Mouse (Mus musculus) layer of hippocampus, adult 2 months (tissue): ENCODE data around the gene Hectd4. TPM values are rescaled to one million over a fixed set of nuclear protein-coding genes. Genes with fewer than 3 reads are reported as not detected.

Source experiments
- DNase-seq, 2 experiments: peaks; one replicate each; pipeline ENCODE4 v3.0.0; 2022; ENCODE audit warnings: low spot score in 2 of 2
- H3K27ac ChIP-seq: fragments of 200-600 bp; 2 replicates; pipeline ENCODE4 v1.8.1; 2022
- H3K4me3 ChIP-seq: fragments of 200-600 bp; 2 replicates; pipeline ENCODE4 v1.8.1; 2022; ENCODE audit warnings: mild to moderate bottlenecking
- CTCF ChIP-seq: fragments of 200-600 bp; conservative IDR thresholded peaks from 2 replicates; pipeline ENCODE4 v1.8.1; 2022; ENCODE audit warnings: antibody characterized with exemption, mild to moderate bottlenecking, moderate library complexity
- total RNA-seq, 2 experiments: library from RNA; stranded (reverse); gene quantifications; 2 replicates each; pipeline ENCODE4 v1.2.3; 2021

The Hectd4 gene
- total RNA-seq, 2 experiments from 2014 or later, result 170 to 175 TPM

DNA sequence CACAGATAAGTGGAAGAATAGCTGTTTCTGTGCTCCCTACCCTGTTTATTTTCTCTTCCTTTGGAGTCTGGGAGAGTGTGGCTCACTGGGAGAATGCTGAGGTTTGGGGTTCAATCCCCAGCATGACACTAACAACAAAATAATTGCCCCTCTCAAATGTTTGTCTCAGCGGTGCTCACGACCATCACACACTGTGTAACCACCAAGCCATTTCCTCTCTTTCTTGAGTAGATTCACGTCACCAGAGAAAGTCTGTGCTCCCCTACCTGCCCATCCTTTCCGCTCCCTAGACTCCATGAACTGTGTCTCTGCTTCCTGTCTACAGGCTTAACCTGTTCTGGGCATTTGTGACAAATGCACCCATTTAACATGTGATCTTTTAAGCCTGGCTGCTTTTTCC is 115.4 kb downstream of the Hectd4 start:
- TF ChIP-seq CTCF, result no peak
- Histone ChIP-seq H3K4me3 (no peak overlapping the region), H3K27ac (no peak overlapping the region)
- no peak for DNase-seq

DNA sequence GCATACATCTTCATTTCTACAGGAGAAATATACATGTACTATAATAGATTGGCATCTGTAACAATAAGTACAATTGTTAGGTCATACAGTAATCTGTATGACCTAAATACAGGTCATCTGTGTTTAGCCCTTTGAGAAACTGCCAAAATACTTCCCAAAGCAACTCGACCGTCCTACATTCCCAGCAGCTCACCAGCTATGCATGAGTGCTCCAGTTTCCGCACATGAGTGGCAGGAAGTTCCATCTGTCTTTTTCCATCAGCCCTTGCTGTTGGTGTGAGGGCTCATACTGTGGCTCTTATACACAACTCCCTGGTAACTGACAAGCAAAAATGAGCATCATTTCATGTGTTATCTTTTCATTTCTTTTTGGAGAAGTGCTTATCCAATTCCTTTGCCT is 116.0 kb downstream of the Hectd4 start:
- DNase-seq, result no peak
- 0 out of 2 replicates have a peak overlapping the region, but pooled peaks have one; percentile 10 for H3K27ac ChIP-seq
- no peak for TF ChIP-seq CTCF
- no peak overlapping the region for H3K4me3 ChIP-seq

DNA sequence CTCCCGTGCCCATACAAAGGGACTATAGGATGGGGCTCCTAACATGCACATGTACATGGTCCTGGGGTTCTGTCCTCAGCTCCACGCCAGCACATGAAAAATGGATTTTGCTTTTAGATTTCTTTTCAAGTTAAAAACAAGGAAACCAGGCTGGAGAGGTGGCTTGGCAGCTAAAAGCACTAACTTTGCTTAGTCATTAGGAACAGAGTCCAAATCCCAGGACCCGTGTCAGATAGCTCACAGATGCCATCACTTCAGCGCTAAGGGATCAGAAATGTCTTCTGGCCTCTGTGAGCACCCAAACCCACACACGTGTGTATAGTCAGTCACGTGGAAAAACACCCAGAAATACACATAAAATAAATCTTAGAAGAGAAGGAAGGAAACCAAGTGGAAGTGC is 116.8 kb downstream of the Hectd4 start:
- Histone ChIP-seq H3K4me3 (no peak overlapping the region), H3K27ac (no peak overlapping the region)
- DNase-seq, result no peak
- TF ChIP-seq CTCF, result no peak

DNA sequence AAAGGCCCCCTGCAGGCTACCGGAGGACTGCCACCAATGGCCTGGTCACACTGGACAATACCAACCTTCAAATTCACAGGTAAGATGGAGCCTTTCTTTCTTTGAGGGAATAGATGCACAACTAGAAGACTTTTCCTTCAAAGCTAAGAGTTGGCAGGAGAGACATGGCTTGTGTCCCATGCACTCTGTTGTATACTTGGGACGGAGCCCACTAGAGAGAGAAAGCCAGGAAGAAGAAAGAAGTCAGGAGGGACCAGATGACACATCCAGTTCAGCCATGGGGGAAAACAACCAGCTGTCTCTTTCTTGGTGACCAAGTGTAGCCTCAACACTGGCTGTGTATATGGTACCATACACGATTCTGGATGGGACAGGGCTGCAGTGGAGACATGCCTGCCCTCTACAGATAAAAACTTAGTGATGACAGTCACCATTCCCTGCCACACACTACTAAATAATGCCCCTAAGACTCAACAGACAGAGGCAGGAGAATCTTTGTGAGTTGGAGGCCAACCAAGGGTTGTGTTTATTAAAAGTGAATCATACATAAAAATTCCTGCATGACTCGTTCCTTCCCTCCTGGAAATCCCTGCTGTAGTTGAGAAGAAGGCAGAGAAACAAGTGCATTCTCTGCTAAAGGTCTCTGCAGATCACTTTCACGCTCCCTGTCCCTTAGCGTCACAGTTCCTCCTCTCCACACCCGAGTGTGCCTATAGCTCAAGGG is 119.7 kb downstream of the Hectd4 start:
- DNase-seq, result no peak
- Histone ChIP-seq H3K4me3 (no peak overlapping the region), H3K27ac (no peak overlapping the region)
- TF ChIP-seq CTCF, result peak; percentile 34; the same call in 1 of the 2 replicates

DNA sequence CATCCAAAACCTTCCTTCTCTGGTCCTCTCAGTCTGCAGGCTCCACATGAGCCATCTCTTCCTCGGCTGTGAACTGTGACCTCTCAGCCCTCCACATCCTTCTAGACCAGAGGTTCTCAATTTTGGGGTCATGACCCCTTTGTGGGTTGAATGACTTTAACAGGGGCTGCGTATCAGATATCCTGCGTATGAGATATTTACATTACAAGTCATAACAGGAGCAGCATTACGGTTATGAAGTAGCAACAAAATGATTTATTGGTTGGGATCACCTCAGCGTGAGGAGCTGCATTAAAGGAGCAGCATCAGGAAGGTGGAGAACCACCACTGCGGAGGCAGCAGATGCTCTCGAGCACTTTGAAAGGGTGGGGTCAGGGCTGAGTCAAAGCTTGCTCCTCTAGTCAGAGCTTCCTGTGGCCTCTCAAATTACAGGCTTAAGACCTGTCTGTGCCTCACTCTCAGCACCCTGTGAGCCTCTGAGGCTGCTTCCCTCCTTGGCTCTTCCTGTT is 121.0 kb downstream of the Hectd4 start:
- Histone ChIP-seq H3K4me3 (no peak overlapping the region), H3K27ac (no peak overlapping the region)
- DNase-seq, result no peak
- TF ChIP-seq CTCF, result no peak

DNA sequence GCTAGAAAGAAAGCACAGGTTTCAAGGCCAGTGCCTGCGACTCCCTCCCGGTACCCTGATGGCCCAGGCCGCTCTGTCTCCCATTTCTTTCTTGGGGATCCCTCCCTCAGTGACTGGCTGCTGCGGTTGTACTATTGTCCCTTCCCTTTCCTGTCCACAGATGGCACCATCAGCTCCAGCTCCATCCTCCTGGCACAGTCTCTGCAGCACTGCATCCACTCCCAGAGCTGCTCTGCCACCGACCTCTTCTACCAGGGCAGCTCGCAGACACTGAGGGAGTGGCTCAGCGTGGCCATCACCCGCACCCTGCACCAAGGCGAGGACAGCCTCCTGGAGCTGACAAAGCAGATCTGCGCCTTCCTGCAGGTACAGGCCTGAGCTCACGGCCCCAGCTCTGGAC is 122.5 kb downstream of the Hectd4 start:
- peak overlapping the region; percentile 64 for H3K27ac ChIP-seq
- no peak overlapping the region for H3K4me3 ChIP-seq
- DNase-seq, result no peak
- no peak for TF ChIP-seq CTCF

DNA sequence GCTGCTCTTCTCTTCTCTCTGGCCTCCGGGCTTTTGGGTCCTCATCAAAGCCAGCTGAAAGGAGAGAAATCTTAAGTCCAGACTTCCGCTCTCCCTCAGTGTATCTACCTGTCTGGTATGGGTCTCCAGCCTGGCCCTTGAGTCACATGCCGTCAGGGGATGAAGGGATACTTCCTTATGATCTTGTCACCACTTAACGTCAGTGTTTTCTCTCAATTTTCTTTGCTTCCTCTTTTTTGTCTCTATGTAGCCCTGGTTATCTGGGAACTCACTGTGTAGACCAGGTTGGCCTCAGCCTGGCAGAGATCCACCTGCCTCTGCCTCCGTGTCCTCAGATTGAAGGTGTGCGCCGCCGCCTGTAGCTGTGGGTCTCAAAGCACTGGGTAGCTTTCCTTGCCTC is 124.0 kb downstream of the Hectd4 start:
- Histone ChIP-seq H3K27ac (peak overlapping the region; percentile 64; the same call in 1 of the 2 replicates), H3K4me3 (no peak overlapping the region)
- DNase-seq, result no peak
- TF ChIP-seq CTCF, result no peak

DNA sequence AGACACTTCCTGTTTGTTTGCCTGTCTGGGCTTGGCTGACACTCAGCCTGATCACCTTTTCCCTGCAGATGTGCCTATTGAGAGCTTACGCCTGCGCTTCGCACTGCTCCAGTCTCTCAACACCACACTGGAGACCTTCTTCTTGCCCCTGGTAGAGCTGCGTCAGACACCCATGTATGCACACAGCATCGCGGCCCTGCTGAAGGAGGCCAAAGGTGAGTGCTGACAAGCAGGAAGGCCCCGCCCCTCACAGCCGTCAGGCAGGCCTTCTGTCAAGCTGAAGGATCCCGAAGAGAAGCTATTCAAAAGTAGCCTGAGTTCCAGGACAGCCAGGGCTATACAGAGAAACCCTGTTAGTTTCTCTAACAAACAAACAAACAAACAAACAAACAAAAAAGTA is 139.2 kb downstream of the Hectd4 start:
- H3K4me3 ChIP-seq, result no peak overlapping the region
- no peak overlapping the region for H3K27ac ChIP-seq
- TF ChIP-seq CTCF, result no peak
- DNase-seq, result no peak

DNA sequence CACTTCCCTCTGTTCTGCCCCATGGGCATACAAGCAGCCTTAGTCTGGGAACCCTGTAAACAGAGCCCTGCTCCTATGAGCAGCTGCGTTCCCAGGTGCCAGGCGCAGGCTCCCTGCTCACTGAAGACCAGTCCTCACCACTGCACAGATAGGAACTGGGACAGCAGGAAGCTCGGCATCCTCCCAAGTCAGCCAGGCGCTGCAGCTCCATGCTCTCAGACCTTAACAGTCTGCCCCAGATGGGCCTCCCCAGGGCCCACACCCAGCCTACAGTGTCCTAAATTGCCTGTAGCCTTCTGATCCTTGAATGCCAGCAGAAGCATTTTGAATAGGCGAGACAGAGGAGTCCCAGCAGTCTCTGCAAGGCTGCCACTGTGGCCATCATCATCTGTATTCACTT is 141.7 kb downstream of the Hectd4 start:
- Histone ChIP-seq H3K4me3 (no peak overlapping the region), H3K27ac (no peak overlapping the region)
- no peak for TF ChIP-seq CTCF
- no peak for DNase-seq

DNA sequence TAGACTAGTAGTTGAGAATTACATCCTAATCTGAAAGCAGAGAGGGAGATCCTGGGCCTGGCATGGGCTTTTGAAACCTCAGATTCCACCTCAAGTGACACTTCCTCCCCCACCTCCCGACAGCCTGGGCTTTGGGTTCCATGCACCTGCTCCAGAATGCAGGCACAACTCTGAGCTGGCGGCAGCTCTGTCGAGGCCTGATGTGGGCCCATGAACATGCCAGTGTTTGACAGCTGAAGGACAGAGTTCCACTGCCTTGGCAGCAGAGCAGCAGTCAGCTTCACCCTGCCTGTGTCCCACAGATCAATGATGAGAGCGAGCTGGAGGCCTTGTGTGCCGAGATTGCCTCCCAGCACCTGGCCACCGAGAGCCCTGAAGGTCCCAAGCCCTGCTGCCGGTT is 143.4 kb downstream of the Hectd4 start:
- Histone ChIP-seq H3K4me3 (no peak overlapping the region), H3K27ac (no peak overlapping the region)
- DNase-seq, result no peak
- TF ChIP-seq CTCF, result no peak

DNA sequence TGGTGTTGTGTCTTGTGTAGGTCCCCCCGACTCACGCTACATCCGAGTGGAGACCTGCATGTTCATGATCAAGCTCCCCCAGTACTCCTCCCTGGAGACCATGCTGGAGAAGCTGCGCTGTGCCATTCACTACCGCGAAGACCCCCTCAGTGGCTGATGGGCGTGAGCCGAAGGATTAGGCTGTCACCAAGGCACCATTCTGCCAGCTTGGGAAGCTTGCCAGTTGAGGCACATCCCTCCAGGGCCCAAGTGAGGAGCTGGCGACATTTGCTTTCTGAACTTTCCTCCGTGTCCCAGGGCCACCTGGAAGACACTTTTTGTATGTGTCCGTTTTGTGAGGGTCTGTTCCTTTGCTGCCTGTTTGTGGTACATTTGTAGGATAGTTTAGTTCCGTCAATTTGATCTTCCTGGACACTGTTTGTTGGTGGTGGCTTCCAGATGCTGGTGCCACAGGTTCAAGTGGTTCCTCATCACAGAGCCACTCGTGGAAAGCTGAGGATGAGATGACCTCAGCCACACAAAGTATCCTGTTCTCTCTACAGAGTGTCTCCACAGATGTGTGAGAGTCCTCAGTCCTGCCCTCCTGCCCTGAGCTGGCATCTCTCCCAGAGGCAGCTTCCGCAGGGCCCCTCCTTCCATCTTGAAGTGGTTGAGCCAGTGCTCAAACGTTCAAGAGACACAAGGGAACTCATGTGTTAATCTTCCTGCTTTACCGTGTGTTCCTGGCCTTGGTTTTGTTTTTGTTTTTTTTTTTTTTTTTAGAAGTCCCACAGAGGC is 146.6 kb downstream of the Hectd4 start:
- H3K4me3 ChIP-seq, result no peak overlapping the region
- TF ChIP-seq CTCF, result no peak
- H3K27ac ChIP-seq, result no peak overlapping the region
- no peak for DNase-seq

DNA sequence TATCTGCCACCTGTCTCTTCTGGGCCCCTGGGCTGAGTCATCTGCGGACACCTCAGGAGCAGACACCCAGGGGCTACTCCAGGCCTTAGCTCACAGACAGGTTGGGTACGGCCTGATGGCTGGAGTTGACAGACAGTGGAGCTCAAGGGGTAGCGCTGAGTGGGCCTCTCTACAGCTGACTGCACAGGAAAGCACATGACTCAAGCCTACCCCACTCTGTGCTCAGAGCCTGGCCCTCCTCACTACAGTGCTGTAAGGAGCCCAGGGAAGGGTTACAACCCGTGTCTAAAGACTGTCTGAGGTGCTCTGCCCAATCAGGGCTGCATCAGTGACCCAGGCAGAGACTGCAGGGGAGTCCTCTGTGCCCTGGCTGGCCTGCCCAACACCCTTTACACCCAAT is 147.2 kb downstream of the Hectd4 start:
- no peak for TF ChIP-seq CTCF
- H3K27ac ChIP-seq, result no peak overlapping the region
- no peak for DNase-seq
- H3K4me3 ChIP-seq, result no peak overlapping the region

DNA sequence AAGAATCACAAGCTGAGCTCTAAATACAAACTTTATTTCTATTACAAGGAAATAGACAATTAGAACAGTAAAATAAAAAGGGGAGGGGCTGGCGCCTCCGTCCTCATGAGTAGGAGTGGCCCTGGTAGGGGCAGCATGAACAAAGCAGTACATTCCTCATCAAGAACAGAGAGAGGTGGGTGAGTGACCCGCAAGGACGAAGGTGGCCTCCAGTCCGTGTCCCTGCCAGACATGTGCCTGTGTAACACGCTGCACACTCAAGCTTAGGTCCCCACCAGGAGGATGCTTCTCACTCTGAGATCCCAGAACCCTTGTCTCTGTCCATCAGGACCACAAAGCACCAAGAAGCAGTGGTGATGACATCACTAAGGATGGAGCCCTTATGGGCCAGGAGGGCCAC is 151.7 kb downstream of the Hectd4 start:
- no peak overlapping the region for H3K4me3 ChIP-seq
- no peak for TF ChIP-seq CTCF
- H3K27ac ChIP-seq, result no peak overlapping the region
- DNase-seq, result no peak

DNA sequence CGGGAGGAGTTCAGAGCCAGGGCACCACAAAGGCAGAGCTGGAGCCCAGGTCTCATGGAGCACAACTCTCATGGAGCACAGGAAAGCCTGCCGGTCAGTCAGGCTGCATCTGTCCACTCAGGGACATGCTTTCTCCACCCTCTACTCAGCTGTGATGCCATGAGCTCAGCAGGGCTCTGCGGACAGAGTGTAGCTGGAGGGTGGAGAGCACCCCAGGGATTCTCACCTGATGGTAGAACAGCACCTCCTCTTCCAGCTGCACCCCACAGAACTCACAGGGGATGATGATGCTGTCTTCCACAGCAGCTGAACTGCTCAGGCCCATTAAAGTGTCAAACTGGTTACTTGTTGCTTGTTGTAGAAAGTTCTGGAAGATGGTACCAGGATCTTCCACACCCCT is 154.8 kb downstream of the Hectd4 start:
- DNase-seq, result no peak
- H3K4me3 ChIP-seq, result no peak overlapping the region
- H3K27ac ChIP-seq, result no peak overlapping the region
- TF ChIP-seq CTCF, result no peak
